Mouse (Mus musculus) erythroblast, embryonic 14.5 days (primary cell): Measurements from ENCODE around the gene Dcun1d1. TPM values are rescaled to one million over a fixed set of nuclear protein-coding genes. Genes with fewer than 3 reads are reported as not detected.

Experiments used
- H3K27me3 ChIP-seq: 2 replicates; pipeline ENCODE4 v1.6.1; 2012; ENCODE audit warnings: inconsistent platforms; ENCODE audit not compliant: control insufficient read depth
- H3K36me3 ChIP-seq: 2 replicates; pipeline ENCODE4 v1.6.1; 2012; ENCODE audit warnings: mild to moderate bottlenecking, inconsistent platforms; ENCODE audit not compliant: control insufficient read depth
- H3K4me1 ChIP-seq: 2 replicates; pipeline ENCODE4 v1.6.1; 2012; ENCODE audit warnings: inconsistent platforms; ENCODE audit not compliant: control insufficient read depth
- H3K4me3 ChIP-seq: replicated peaks from 2 replicates; pipeline ENCODE3; 2012; ENCODE audit warnings: moderate library complexity, mild to moderate bottlenecking, inconsistent platforms
- H3K9me3 ChIP-seq: 2 replicates; pipeline ENCODE4 v1.6.1; 2012; ENCODE audit warnings: low read length, inconsistent platforms, mixed read lengths; ENCODE audit not compliant: control insufficient read depth
- GATA1 ChIP-seq: IDR thresholded peaks from 2 replicates; pipeline ENCODE4 v1.6.1; 2012; ENCODE audit warnings: low read length, inconsistent platforms, mixed read lengths
- TAL1 ChIP-seq: IDR thresholded peaks from 3 replicates; pipeline ENCODE4 v1.6.1; 2012; ENCODE audit warnings: low read length, inconsistent platforms, mixed read lengths
- polyA plus RNA-seq: library from polyadenylated mRNA; stranded (reverse); fragments of >175 nt; gene quantifications from 2 replicates; pipeline ENCODE4 v1.2.3, GENCODE M21; 2012

The Dcun1d1 gene
- polyA plus RNA-seq, 1 experiment = 0.95 TPM

DNA sequence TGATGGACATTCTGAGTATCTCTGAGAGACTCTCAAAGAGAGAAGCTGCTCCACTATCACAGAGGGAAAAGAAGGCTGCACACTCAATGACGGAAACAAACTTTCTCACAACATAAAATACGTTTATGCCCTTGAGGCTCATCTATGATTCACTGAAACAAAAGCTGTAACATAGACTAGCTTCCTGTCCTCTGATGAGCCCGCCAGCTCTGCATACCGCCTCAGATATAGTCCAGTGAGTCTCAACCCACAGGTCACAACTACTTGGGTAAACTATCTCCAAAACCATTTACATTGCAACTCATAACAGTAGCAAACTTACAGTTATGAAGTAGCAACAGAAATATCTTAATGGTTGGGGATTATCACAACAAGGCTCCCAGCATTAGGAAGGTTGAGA lies 14.7 kb downstream of the Dcun1d1 start:
- no peaks in the 10 kb centered on the region for H3K27me3 ChIP-seq
- no peaks in the 10 kb centered on the region for H3K9me3 ChIP-seq
- peaks cover 71% of the 10 kb centered on the region for H3K4me1 ChIP-seq
- TF ChIP-seq TAL1 (no peak), GATA1 (no peak)
- H3K4me3 ChIP-seq = peak overlapping the region; percentile 62
- H3K36me3 ChIP-seq = peaks cover 68% of the 10 kb centered on the region

DNA sequence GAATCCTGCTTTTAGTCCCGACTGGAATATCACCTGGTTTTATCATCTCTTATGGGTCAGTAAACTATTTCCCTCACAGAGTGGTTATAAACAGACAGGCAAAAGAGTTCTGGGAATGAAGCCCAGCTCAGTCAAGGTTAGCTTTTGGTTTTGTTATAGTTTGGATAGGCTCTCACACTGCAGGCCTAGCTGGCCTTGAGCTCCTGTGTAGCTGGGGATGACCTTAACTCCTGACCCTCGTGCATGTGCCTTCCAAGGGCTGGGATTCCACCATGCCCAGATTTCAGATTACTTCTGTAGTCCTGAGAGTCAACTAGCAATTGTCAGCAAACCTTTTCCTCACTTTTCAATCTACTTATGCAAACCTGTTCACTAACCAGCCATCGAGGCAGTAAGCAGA lies 19.0 kb downstream of the Dcun1d1 start:
- Histone ChIP-seq H3K9me3 (no peaks in the 10 kb centered on the region), H3K4me1 (peaks cover 32% of the 10 kb centered on the region), H3K4me3 (no peak overlapping the region), H3K36me3 (peaks cover 83% of the 10 kb centered on the region), H3K27me3 (no peaks in the 10 kb centered on the region)
- TF ChIP-seq GATA1 = no peak
- TF ChIP-seq TAL1 = no peak

DNA sequence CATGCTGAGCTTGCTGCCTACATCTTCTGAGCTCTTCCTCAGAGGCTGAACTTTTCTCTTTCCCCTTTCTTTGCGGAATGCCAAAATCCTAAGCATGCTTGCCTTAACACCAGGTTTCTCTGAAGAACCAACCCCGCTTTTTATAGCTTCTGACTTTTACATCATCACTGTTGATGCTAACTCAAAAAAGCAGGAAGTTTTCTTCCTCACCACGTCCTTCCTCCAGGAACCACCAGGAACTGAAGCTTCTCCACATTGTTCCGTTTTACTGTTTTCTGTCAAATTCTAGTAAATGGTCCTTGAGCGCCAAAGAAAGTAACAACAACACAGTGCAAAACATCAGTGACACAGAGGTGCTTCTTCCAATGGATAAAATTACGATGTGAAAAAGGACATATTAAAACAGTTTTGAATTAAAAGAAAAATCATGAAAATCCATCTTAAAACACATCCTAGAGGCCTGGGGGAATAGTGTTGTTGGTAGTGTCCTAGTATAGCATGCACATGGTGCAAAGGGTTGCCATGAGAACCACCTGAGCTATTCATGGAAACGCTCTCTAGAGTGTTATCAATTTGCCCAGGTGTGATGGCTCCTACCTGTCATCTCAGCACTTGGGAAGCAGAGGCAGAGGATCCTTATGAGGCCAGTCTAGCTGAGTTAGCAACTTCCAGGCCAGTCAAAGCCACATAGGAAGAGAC lies 28.1 kb downstream of the Dcun1d1 start:
- H3K9me3 ChIP-seq = peaks cover 3% of the 10 kb centered on the region; the same call in 1 of the 2 replicates
- TF ChIP-seq GATA1 (no peak), TAL1 (no peak)
- H3K4me1 ChIP-seq = peaks cover 16% of the 10 kb centered on the region
- H3K27me3 ChIP-seq = no peaks in the 10 kb centered on the region
- peaks cover 73% of the 10 kb centered on the region for H3K36me3 ChIP-seq
- no peak overlapping the region for H3K4me3 ChIP-seq

DNA sequence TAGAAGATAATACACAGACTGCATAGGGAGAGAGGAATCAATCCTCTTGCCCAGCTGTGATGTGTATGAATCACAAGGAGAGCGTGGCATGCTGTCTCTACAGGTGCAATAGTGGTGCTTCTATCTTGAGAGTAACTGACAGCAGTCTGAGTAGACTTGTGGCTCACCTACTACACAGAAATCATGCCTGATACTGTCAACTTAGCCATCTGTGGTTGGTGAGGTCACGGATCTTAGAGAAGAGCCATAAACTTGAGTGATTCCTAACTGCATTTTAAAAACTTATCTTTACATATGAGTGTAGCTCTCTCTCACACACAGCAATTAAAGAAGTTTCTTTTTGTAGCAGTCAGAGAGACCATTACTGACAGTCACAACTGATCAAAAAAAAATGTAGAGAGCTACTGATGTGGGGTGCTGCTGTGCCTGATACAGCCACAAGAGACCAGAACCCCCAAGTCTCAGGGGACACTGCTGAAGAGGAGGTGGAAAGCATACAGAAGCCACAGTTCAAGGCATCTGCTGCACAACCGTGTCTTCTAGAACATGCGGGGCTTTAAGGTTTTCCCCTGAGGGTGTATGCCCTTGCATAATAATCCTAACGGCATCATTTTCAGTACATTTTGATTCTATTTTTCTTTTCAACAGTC lies 36.6 kb downstream of the Dcun1d1 start:
- H3K4me3 ChIP-seq = no peak overlapping the region
- peaks cover 6% of the 10 kb centered on the region for H3K4me1 ChIP-seq
- TF ChIP-seq TAL1 = no peak
- TF ChIP-seq GATA1 = no peak
- no peaks in the 10 kb centered on the region for H3K27me3 ChIP-seq
- H3K36me3 ChIP-seq = peaks cover 88% of the 10 kb centered on the region
- no peaks in the 10 kb centered on the region for H3K9me3 ChIP-seq

DNA sequence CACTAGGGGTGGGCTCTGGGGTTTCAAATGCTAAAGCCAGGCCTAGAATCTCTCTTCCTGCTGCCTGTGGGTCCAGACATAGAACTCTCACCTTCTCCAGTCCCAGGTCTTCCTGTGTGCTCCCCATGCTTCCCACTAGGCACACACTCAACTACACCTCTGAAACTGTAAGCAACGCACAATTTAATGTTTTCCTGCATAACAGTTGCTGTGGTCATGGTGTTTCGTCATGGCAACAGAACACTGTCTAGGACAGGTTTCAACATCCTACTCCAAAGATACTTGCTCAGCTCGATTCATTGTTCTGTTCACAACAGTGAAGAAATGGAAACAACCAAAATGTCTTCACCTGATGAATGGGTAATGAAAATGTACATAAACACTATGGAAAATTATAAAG lies 38.1 kb downstream of the Dcun1d1 start:
- H3K27me3 ChIP-seq = no peaks in the 10 kb centered on the region
- no peak for TF ChIP-seq GATA1
- TF ChIP-seq TAL1 = no peak
- peaks cover 83% of the 10 kb centered on the region for H3K36me3 ChIP-seq
- H3K9me3 ChIP-seq = no peaks in the 10 kb centered on the region
- no peak overlapping the region for H3K4me3 ChIP-seq
- peaks cover 2% of the 10 kb centered on the region; the same call in 1 of the 2 replicates for H3K4me1 ChIP-seq

DNA sequence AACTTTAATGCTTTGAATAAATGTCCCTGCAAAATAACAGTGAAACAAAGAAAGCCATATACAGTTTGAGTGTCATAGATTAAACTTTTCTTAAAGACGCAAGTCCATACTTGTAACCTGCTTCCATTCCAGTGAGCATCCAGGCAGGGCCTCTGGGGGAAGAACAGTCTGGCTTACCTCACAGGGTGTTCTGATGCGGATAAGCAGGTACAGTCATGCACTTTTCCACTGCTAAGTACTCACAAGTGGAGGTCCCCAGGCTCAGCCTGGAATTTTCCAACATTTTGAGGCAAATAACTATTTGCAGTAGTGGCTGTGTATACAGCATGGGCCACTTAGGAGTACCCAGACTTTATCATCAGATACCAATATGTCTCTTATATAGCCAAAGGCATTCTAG lies 39.3 kb downstream of the Dcun1d1 start:
- Histone ChIP-seq H3K9me3 (no peaks in the 10 kb centered on the region), H3K27me3 (no peaks in the 10 kb centered on the region), H3K4me3 (no peak overlapping the region), H3K4me1 (no peaks in the 10 kb centered on the region), H3K36me3 (peaks cover 76% of the 10 kb centered on the region)
- TF ChIP-seq GATA1 = no peak
- TF ChIP-seq TAL1 = no peak

DNA sequence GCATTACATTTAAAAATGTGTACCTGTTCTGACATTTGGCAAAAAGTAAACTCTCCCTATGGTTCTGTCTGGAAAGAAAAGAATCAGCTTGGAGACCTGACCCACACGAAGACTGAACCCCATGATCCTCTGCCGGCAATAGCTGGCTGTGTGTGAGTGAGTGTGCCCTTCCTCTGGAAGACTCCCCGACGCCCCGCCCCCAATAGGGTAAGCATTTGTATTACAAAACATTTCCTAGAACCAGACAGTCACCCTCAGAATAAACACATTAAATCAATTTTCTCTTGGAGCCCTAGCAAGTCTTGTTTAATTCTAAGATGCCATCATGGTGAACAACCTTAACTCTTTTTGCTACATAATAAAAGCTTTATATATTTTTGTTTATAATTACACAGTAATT lies 44.1 kb downstream of the Dcun1d1 start:
- Histone ChIP-seq H3K27me3 (no peaks in the 10 kb centered on the region), H3K9me3 (no peaks in the 10 kb centered on the region), H3K4me3 (no peak overlapping the region), H3K4me1 (no peaks in the 10 kb centered on the region), H3K36me3 (peaks cover 71% of the 10 kb centered on the region)
- TF ChIP-seq TAL1 = no peak
- no peak for TF ChIP-seq GATA1

DNA sequence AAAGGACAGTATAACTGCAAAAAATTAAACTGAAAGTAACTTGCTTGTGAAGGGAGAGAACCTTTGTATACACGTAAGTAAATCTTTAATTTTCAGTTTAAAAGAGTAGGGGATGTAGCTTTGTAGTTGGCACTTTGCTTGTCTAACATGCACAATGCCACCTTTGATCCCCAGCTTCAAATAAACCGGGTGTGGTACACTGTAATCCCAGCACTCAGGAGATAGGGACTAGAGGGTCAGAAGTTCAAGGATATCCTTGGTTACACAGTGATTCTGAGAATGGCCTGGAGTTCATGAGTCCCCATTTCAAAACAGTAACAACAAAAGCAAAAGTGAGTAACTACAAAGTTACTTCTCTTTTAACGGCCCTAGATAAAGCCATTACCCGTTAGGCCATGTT lies 46.1 kb downstream of the Dcun1d1 start:
- Histone ChIP-seq H3K36me3 (peaks cover 70% of the 10 kb centered on the region), H3K9me3 (no peaks in the 10 kb centered on the region), H3K4me1 (no peaks in the 10 kb centered on the region), H3K4me3 (no peak overlapping the region), H3K27me3 (no peaks in the 10 kb centered on the region)
- TF ChIP-seq TAL1 (no peak), GATA1 (no peak)

DNA sequence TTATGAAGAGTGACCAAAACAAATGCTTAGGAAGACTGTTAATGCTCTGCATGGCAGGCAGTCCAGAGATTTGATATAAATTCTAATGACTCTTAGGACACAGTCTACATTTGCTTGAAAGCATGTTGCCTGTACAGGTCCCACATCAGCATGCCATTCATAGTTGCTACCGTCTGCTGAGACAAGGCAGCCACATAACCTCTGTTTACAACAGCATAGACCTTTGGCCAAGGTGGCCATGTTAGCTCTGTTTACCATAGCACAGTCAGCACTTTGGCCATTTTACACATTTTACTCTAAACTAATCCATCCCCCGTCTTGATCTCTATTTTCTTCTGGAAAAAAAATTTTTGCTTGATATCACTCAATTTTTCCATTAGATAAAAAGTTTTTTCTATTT lies 47.7 kb downstream of the Dcun1d1 start:
- no peaks in the 10 kb centered on the region for H3K9me3 ChIP-seq
- no peaks in the 10 kb centered on the region for H3K4me1 ChIP-seq
- H3K27me3 ChIP-seq = no peaks in the 10 kb centered on the region
- peaks cover 64% of the 10 kb centered on the region for H3K36me3 ChIP-seq
- H3K4me3 ChIP-seq = no peak overlapping the region
- TF ChIP-seq TAL1 (no peak), GATA1 (no peak)

DNA sequence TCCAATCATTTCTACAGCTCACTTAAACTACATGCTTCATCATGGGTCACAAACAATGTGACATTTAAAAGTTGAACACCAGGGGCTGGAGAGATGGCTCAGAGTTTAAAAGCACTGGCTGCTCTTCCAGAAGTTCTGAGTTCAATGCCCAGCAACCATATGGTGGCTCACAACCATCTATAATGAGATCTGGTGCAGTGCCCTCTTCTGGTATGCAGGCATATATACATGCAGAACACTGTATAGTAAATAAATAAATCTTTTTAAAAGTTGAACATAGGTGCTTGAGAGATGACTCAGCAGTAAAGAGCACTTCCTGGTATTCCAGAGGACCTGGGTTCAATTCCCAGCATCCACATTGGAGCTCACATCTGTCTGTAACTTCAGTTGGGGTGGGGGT lies 54.0 kb downstream of the Dcun1d1 start:
- no peak overlapping the region for H3K4me3 ChIP-seq
- H3K27me3 ChIP-seq = no peaks in the 10 kb centered on the region
- H3K36me3 ChIP-seq = peaks cover 18% of the 10 kb centered on the region
- no peaks in the 10 kb centered on the region for H3K9me3 ChIP-seq
- TF ChIP-seq GATA1 (no peak), TAL1 (no peak)
- H3K4me1 ChIP-seq = no peaks in the 10 kb centered on the region
